Mouse (Mus musculus) C2C12 (cell line): ENCODE results near the gene Rbp1.

Experiments used
- CTCF ChIP-seq: IDR thresholded peaks from one replicate; pipeline ENCODE4 v1.5.1; 2011; ENCODE audit not compliant: control insufficient read depth, insufficient read depth, insufficient read length
- MYOD1 ChIP-seq: IDR thresholded peaks from one replicate; pipeline ENCODE4 v1.6.1; 2011; ENCODE audit warnings: low read depth; ENCODE audit not compliant: control insufficient read depth, insufficient read length
- MYOG ChIP-seq: IDR thresholded peaks from one replicate; pipeline ENCODE4 v1.6.1; 2011; ENCODE audit not compliant: control insufficient read depth, insufficient read length; ENCODE audit errors: extremely low read depth
- USF1 ChIP-seq: IDR thresholded peaks from one replicate; pipeline ENCODE4 v1.6.1; 2011; ENCODE audit warnings: low read depth, mild to moderate bottlenecking, control low read depth, moderate library complexity

DNA sequence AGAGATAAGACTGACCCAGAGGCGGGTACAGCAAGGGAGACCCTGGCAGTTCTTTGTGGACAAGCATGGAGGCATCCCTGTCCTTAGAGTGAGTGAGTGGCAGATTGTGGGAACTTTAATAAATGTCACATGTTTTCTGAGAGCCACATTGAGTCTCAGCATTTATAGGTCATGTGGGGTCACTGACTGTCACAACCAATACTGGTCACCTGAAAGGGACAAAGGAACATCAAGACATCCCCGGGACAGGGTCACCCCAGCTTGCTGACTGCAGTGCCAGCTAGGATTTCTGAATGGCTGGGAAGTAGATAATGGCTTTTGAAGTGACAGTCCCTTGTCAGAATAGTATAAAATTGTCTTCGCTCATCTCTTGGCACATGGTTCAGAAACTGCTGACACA lies 16.3 kb downstream of the Rbp1 start:
- TF ChIP-seq CTCF (no peak), MYOG (no peak), USF1 (no peak), MYOD1 (no peak)
